Mouse (Mus musculus) small intestine, adult 2 months (tissue): Measurements from ENCODE around the gene Dock4.

ENCODE experiments used
- CTCF ChIP-seq: fragments of 200-500 bp; IDR thresholded peaks from 2 replicates; pipeline ENCODE4 v1.5.1; 2012; ENCODE audit warnings: low read depth, mild to moderate bottlenecking, control low read depth, inconsistent platforms, low read length, moderate library complexity, mixed read lengths; ENCODE audit not compliant: insufficient replicate concordance, insufficient read length; ENCODE audit errors: extremely low read depth
- POLR2A ChIP-seq: fragments of 200-500 bp; IDR thresholded peaks from 2 replicates; pipeline ENCODE4 v1.6.1; 2012; ENCODE audit warnings: low read depth, mild to moderate bottlenecking, control low read depth, inconsistent platforms, low read length, moderate library complexity

GRCm38 (mm10) chr12:40715174-40715573 lies 269.4 kb downstream of the Dock4 start:
- TF ChIP-seq CTCF (no peak), POLR2A (no peak)
